Mouse (Mus musculus): ENCODE measurements around the gene Glipr1l2.
"Not testable (repeated sequence)": the region's sequence is repeated elsewhere in the genome, so short reads cannot be mapped to it uniquely, and the experiment has no call there.

Gene Glipr1l2

DNA sequence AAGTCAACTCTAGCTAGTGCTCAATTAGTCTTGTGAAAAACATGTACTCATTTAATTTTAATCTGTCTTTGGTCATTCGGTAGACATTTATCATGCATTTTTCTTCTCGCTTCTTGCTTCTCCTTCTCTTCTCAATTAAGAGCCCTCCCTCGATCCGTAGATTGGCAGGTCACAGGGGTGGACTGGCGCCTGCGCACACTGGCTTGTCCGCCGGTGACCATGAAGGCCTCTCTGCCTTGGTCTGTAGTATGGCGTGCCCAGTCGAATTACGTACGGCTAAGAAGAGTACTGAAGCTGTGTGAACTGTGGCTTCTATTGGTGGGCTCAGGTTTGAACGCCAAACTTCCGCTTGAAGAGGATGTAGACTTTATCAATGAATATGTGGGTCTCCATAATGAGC lies at the start of gene Glipr1l2:
Gene Glipr1l2, plus strand, starts transcription at position 198 of the 400 bp plus-strand sequence.
- DNase-seq: no peak

DNA sequence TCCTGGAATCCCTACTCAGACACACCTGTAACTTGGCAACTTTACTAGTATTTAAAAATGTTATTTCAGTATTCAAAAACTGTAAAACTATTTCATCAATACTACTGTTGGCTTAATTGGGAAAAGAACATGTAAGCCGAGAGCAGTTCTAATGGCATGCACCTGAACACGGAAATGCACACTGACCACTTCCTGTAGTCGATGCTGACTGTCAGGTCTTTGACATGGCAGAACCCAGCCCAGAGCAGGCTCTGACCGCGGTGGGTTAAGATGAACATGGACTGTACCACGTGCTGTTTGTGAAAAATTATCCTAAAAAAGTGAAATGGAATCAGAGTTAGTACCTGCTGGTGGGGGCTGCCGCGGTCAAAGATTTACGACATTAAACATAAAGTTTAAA lies 39.6 kb upstream of the Glipr1l2 start:
- DNase-seq: not testable (repeated sequence)

DNA sequence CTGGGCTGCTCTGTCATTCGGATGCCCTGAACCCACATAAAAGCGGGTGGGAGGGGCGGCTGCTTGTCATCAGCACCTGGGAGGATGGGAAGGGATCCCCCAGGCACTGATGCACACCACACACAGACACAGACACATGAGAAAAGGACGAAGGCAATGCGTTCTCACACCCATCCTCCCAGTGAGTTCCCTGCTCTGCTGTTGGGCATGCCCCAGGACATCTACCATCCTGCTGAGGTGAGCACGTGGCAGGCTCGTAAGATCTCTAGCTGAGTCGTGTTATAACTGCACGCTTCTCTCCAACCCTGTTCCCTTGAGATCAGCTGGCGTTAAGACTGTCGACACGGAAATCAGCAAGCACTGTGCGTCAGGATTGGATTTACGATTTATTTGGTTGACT lies 38.9 kb upstream of the Glipr1l2 start:
- DNase-seq: not testable (repeated sequence)

DNA sequence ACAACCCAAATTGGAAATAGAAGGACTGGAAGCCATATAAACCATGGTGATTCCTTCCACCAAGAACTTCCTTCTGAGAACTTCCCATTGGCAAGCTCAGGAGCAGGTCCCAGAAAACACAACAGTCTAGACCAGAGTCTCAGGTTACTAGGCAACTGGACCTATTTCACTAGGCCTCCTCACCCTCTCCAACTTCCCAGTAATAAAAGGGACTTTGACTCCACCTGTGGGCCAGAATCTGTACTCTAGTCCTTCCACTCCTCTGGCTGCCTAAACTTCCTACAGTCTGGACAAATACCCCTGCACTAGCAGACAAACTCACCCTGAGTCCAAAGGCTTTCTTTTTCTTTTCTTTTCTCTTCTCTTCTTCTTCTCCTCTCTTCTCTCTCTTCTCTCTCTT lies 31.9 kb upstream of the Glipr1l2 start:
- no peak for DNase-seq

DNA sequence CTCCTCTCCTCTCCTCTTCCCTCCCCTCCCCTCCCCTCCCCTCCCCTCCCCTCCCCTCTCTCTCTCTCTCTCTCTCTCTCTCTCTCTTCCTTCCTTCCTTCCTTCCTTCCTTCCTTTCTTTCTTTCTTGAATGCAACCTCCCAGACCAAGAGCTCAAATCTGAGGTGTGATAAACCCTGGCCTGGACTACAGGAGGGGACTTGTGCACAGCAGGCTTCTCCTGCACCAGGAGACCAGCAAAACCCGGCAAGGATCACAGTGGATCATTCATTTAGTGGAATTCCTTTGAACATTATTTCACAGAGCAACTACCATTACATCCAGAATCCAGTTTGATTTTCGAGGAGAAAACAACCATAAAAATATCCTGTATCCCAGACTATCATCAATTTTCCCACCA lies 31.2 kb upstream of the Glipr1l2 start:
- DNase-seq: not testable (repeated sequence)

DNA sequence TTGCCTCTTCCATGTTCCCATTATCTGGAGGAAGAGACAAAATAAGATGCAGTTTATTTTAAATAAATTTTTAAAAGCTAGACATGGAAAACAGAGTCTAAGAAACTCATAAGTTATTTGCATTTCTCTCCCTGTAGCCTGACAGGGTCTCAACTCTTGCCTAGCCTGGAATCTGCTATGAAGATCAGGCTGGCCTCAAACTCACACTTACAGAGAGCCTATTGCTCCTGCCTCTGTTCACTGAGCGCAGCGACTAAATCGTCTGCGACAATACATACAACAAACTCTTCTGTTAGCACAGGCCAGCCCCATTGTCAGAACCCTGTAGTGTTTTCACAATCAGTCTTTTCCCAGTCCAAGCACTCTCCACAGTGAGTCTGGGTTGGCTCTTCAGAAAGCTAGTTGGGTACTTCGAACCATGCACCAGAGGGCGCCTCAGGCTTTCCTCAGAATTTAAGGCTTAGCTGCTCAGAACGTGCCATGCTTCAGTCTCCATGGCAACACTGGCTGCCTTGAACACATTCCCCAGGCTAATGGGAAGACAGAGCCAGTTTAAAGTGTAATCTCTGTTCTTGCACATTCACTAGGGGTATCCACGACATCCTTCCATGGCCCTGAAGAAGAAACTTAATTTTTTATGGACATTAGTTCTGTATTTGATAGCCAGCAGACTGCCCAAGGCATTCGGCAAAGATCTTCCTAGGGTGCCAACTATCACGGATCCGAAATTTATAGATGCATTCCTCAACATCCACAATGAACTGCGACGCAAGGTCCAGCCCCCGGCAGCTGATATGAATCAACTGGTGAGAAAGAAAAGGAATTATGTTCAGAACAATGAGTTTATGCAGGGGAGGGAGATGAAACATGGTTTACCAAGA lies 23.2 kb upstream of the Glipr1l2 start, which contains the start of gene Glipr1l1:
Gene Glipr1l1, plus strand, starts transcription at position 488 of the 881 bp plus-strand sequence.
- DNase-seq: peak; percentile 40

DNA sequence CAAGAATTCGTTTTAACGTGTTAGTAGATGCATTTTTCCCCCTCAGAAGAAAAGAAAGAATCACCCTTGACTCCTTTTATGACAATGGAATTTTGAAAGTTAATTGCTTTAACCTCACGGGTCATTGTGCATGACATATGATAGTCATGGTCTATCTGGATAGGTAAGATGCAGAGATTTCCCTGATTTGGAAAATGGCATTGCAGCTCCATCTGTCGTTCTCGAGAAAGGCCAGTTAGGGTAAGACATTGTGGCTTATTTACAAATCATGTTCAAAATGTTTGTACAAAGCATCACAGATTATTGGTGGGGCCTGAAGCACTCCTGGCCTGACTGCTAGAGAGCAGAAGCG lies 22.6 kb upstream of the Glipr1l2 start:
- DNase-seq: not testable (repeated sequence)

DNA sequence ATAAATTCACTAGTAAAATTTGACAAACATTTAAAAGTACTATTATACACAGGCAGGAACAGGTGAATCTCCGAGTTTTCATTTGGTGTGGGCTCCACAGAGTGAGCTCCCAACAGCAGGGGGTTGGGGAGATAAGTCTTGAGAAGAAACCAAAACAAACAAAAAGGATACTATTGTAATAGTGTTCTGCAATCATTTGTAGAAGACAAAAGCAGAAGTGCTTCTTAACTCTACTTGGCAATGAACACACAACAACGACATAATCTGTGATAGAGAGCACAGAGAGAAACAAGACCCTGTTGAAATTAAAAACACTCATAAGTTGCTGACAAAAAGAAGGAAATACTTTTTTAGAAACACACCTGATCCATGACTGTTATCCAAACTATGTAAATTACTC lies 3.1 kb upstream of the Glipr1l2 start:
- no peak for DNase-seq

DNA sequence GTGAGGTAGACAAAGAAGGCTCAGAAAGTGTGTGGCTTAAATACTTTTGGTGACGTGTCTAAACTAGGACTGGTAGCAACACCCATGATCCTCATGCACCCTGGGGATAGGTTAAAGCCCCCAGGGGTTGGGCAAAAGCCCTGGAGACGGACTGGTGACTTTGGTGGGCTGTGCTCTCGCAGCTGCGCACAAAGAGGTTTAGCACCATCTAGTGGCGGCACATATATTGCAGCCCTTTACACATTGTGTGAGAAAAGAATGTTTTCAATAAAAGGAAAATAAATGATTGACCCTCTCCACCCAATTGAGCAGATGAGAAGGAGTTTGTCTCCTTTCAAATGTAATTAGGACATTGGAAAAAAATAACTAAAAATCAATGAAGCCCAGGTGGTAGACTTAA lies 22.6 kb downstream of the Glipr1l2 start:
- peak; percentile 12 for DNase-seq

DNA sequence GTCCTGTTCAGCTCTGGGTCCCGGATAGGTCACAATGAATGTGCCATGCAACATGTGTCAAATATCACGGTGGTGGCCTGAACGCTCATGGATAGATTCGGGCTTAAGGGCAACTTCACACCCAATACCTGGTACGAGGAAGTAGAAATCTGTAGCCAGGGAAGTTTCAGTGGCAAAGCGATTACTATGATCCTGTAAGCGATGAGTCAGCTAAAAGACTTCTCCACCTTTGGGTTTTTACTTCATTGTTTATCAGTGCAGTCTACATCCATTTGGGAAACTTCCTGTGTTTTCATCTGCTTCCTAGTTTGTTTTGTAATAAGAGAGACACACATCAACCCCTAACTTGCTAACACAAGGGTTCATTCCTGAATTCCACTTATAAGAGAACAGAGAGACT lies 27.2 kb downstream of the Glipr1l2 start:
- DNase-seq: no peak

DNA sequence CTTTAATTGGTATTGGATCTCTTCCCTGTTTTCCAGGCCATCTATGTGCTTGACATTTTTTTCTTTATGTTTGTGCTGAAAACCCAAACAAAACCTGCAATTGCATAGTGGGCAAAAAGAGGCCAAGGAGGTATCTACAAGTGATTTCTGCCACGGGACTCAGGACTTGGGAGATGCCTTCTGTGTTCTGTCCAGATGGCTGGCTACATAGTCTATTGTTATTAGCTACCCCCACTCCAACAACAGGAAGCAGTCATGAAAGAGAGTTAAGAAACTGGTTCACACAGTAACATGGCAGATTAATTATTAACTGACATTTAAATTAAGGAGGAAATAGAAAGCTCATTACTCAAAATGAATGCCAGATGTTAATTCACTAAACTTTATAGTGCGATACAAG lies 41.9 kb downstream of the Glipr1l2 start:
- not testable (repeated sequence) for DNase-seq

DNA sequence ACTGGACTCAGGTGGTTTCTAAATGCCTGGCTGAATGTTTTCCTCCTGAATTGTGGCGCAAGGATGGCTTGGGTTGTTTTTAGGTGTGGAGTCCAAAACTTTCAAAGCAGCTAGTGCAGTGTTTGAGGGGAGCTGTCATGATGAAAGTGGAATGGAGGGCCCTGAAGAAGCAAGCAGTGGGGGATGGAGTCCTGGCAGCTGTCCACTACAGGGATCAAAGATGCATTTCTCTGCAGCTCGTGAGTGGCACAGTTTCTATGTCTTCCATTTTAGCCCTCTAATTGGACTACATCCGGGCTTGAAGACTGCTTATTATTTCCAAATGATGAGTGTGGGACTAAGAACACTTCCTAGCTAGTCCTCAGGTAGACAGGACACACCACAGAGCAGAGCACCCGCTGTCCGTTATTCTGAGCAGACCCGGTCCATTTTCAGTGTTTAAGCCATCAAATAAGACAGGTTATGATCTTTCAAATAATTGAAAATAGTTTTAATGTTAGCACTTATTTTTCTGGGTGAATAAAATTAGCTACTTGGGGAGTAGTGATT lies 44.6 kb downstream of the Glipr1l2 start:
- DNase-seq: not testable (repeated sequence)

DNA sequence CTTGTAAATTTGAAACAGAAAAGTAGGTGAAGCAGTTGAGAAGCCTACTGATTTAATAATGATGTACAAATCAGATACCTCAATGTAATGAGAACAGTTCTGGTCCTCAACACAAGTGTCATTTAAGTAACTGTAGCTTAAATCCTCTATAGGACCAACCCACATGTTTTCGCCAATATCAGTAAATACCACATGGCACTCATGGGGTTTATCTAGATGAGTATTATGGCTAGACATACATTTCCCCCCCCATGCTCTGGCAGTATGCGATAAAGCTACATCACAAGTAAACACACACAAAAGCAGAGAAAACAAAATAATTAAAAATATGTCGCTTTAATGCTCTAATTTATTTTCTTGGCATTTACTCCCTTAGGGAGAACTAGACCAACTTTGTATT lies 49.0 kb downstream of the Glipr1l2 start:
- DNase-seq: no peak

DNA sequence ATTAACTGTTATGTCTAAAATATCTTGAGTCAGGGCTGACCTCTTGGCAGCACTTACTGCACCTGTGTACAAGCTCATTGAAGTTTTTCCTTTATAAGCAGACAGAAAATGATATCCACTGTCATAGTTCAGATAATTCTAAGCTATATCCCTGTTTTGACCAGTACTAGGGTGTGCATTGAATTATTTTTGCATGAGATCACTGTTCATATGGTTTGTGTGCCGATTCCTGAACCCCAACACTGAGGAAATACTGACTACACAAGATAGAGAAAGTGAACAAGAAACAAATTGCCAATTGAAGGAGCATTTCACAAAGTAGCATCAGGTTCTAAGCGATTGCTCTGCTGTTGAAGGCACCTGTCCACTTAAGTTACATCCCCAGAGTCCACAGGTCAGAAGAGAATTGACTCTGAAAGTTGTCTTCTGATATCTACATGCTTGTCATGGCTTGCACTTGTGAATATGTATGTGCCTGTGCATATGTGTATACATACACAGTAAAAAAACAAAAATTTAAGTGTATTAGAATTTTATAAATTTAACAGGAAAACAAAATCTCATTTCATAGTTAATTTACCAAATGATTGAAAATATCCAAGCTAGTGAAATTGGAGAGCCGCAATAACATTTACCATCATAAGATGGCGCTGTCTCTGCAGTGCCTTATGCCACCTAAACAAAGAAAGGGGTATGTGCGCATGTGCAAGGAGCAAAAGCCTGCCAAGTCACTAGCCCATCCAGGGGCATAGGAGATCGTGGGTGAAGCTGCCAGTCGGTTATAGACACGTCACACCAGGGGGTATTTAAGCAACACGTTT lies 55.1 kb downstream of the Glipr1l2 start:
- DNase-seq: no peak

DNA sequence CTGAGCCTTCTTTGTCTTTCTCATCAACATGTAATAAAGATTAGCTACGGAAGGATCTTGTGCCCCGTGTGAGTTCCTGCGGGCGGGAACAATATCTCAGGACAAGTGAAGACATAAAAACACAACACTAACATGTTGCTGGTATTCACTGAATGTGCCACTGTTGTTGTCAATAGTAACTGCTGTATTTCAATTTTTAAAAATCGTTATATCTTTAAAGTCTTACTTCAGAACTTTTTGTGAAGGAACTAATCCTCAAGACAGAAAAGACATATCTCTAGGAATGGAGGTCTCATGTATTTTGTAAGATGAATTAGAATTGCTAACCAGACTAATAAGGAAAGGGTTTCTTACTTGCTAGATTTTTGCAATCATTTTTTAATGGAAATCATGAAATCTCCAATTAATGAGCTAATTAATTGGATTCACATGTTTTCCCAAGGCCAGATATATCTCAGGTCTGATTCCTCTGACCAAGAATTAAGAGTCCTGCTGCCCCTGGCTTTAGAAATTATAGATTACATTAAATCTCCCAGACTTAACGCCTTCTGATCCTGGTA lies 55.8 kb downstream of the Glipr1l2 start:
- DNase-seq: no peak

DNA sequence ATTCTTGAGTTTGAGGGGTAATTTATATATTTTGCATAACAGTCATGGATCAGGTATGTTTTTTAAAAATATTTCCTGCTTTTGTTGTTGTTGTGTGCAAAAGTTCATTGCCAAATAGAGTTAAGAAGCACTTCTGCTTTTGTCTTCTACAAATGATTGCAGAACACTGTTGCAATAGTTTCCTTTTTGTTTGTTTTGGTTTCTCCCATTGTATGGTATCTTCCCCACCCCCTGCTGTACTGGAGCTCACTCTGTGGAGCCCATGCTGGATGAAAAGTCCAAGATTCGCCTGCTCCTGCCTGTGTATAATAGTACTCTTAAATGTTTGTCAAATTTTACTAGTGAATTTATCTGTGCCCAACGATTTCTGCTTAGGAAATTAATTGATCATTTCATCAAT lies 56.7 kb downstream of the Glipr1l2 start:
- no peak for DNase-seq

Measured in kidney, adult 11 months (tissue).